Mouse (Mus musculus) liver, embryonic 14.5 days (tissue): ENCODE data around the gene Gm3468. TPM values are rescaled to one million over a fixed set of nuclear protein-coding genes. Genes with fewer than 3 reads are reported as not detected.
"Not testable (repeated sequence)": the region's sequence is repeated elsewhere in the genome, so short reads cannot be mapped to it uniquely, and the experiment has no call there.

ENCODE experiments used
- ATAC-seq: fragments of 200-750 bp; cut with Nextera tagmentation; 2 replicates; pipeline ENCODE4 v1.8.0; 2017; ENCODE audit warnings: moderate number of reproducible peaks, mild to moderate bottlenecking, moderate library complexity; ENCODE audit not compliant: insufficient read depth
- DNase-seq, 3 experiments: peaks; one replicate each; pipeline ENCODE4 v3.0.0-alpha.2; 2012 to 2013; ENCODE audit warnings: low read depth in 3 of 3, low spot score in 3 of 3
- H3K27ac ChIP-seq: fragments of 300-500 bp; sonication (generic); 2 replicates; pipeline ENCODE4 v1.5.1; 2014; ENCODE audit warnings: moderate library complexity, mild to moderate bottlenecking, control low read depth, inconsistent platforms
- H3K27me3 ChIP-seq: fragments of 300-500 bp; sonication (generic); 2 replicates; pipeline ENCODE4 v1.6.1; 2014; ENCODE audit warnings: mild to moderate bottlenecking, low read length, moderate library complexity; ENCODE audit not compliant: control insufficient read depth, insufficient read depth
- H3K36me3 ChIP-seq: fragments of 300-500 bp; sonication (generic); replicated peaks from 2 replicates; pipeline ENCODE4 v1.6.1; 2014; ENCODE audit warnings: low read depth; ENCODE audit not compliant: control insufficient read depth, insufficient read depth
- H3K4me1 ChIP-seq, 2 experiments: fragments of 200-500 bp in 1 of 2; fragments of 300-500 bp in 1 of 2; sonication (generic) in 1 of 2; replicated peaks; 2 replicates each; pipeline ENCODE4 v1.6.1; 2012 to 2014; ENCODE audit warnings: antibody characterized with exemption in 1 of 2, inconsistent platforms in 1 of 2, low read length in 1 of 2; ENCODE audit not compliant: control insufficient read depth in 2 of 2, insufficient read depth in 2 of 2
- H3K4me2 ChIP-seq: fragments of 300-500 bp; sonication (generic); 2 replicates; pipeline ENCODE4 v1.6.1; 2014; ENCODE audit warnings: low read depth, mild to moderate bottlenecking, control low read depth, moderate library complexity
- H3K4me3 ChIP-seq, 2 experiments: fragments of 200-500 bp in 1 of 2; fragments of 300-500 bp in 1 of 2; sonication (generic) in 1 of 2; 2 replicates each; pipeline ENCODE4 v1.5.1; 2012 to 2014; ENCODE audit warnings: low read depth in 2 of 2, low read length in 2 of 2, mild to moderate bottlenecking in 2 of 2, control low read depth in 1 of 2, inconsistent platforms in 1 of 2, moderate library complexity in 1 of 2; ENCODE audit not compliant: insufficient read depth in 1 of 2
- H3K9ac ChIP-seq: fragments of 300-500 bp; sonication (generic); replicated peaks from 2 replicates; pipeline ENCODE4 v1.6.1; 2014; ENCODE audit warnings: mild to moderate bottlenecking, control low read depth, moderate library complexity
- H3K9me3 ChIP-seq: fragments of 300-500 bp; sonication (generic); 2 replicates; pipeline ENCODE4 v1.6.1; 2016; ENCODE audit warnings: low read length, mixed read lengths; ENCODE audit not compliant: control insufficient read depth
- CTCF ChIP-seq: IDR thresholded peaks from 2 replicates; pipeline ENCODE4 v1.5.1; 2016; ENCODE audit warnings: antibody characterized with exemption, low read depth, control low read depth
- WGBS: fragments of 180-500 bp; shearing (Covaris S2); extraction: QIAGEN DNeasy Blood & Tissue Kit; methylation state at CpG from one replicate; pipeline ENCODE4 v1.1.7; 2014; ENCODE audit not compliant: insufficient replicate concordance; 5-methylcytosine and 5-hydroxymethylcytosine counted together
- polyA plus RNA-seq, 2 experiments: library from polyadenylated mRNA; depleted of rRNA in 1 of 2; stranded (reverse) in 1 of 2; unstranded in 1 of 2; fragments of >200 nt; fragmentation: Nextera tagmentation in 1 of 2; extraction: Ambion mirVana in 1 of 2; gene quantifications; 2 replicates each; pipeline versions ENCODE4 v1.2.1 to v1.2.3; 2012 to 2014

Gene Gm3468
- polyA plus RNA-seq (2012; rRNA removed) = 0.05 and 0.06 TPM in 2 replicates
- not detected in 2 replicates for polyA plus RNA-seq (2014; fragmentation: Nextera tagmentation; extraction: Ambion mirVana)

GRCm38 (mm10) chr14:6108272-6108925, at the start of gene Gm3468:
TSS of gene Gm3468 (minus strand) at chr14:6108665.
- H3K9me3 ChIP-seq, ATAC-seq, H3K27me3 ChIP-seq, H3K4me3 ChIP-seq, H3K9ac ChIP-seq, H3K27ac ChIP-seq, H3K4me1 ChIP-seq, H3K36me3 ChIP-seq, DNase-seq: not testable (repeated sequence)
- WGBS = 3% methylated on average over 35 of the region's 51 CpGs
- peak within 1 kb of the TSS; percentile 11; the same call in 1 of the 2 replicates for H3K4me2 ChIP-seq
- TF ChIP-seq CTCF = peak; percentile 49

GRCm38 (mm10) chr14:6125707-6126106, 17.2 kb upstream of the Gm3468 start, which contains the start of gene Gm3476:
TSS of gene Gm3476 (minus strand) at chr14:6125807.
- H3K9ac ChIP-seq, H3K9me3 ChIP-seq, ATAC-seq, H3K27ac ChIP-seq, H3K4me3 ChIP-seq, H3K27me3 ChIP-seq, H3K36me3 ChIP-seq, H3K4me2 ChIP-seq, DNase-seq, H3K4me1 ChIP-seq: not testable (repeated sequence)
- no CpG with 5 or more reads among the region's 1 CpGs for WGBS

GRCm38 (mm10) chr14:6107500-6107899, 965 bp downstream of the Gm3468 start:
- H3K9ac ChIP-seq, DNase-seq, H3K36me3 ChIP-seq, H3K4me3 ChIP-seq, ATAC-seq, H3K9me3 ChIP-seq, H3K27me3 ChIP-seq, H3K27ac ChIP-seq, H3K4me2 ChIP-seq, H3K4me1 ChIP-seq: not testable (repeated sequence)
- 12% methylated on average over 8 of the region's 9 CpGs for WGBS
- 0 out of 2 replicates have a peak, but pooled peaks have one; percentile 17 for TF ChIP-seq CTCF

GRCm38 (mm10) chr14:6093842-6094241, 14.6 kb downstream of the Gm3468 start, which contains the start of gene Gm8206:
TSS of gene Gm8206 (minus strand) at chr14:6093942.
- ATAC-seq, H3K9me3 ChIP-seq, H3K27ac ChIP-seq, H3K27me3 ChIP-seq, H3K9ac ChIP-seq, H3K36me3 ChIP-seq, H3K4me3 ChIP-seq, H3K4me1 ChIP-seq, H3K4me2 ChIP-seq, DNase-seq: not testable (repeated sequence)
- whole genome bisulfite sequencing = 35% methylated on average over 2 of the region's 3 CpGs

GRCm38 (mm10) chr14:6058167-6058566, 50.3 kb downstream of the Gm3468 start, which contains the start of gene Gm6337:
TSS of gene Gm6337 (minus strand) at chr14:6058267.
- not testable (repeated sequence) for H3K36me3 ChIP-seq, H3K27me3 ChIP-seq, H3K9ac ChIP-seq, H3K4me2 ChIP-seq, H3K9me3 ChIP-seq, ATAC-seq, DNase-seq, H3K4me3 ChIP-seq, H3K4me1 ChIP-seq, H3K27ac ChIP-seq
- 27% methylated on average over 2 of the region's 4 CpGs for WGBS

Other genes with a start within 250 kb of the Gm3468 start
- not detected in 2 replicates for gene Gm8237, start 228.3 kb downstream of the Gm3468 start, polyA plus RNA-seq (2012; rRNA removed)
- 0.06 TPM in 1 of 2 replicates, not detected in the other for gene Gm8237, start 228.3 kb downstream of the Gm3468 start, polyA plus RNA-seq (2014; fragmentation: Nextera tagmentation; extraction: Ambion mirVana)
- gene Gm3248, start 146.9 kb downstream of the Gm3468 start, polyA plus RNA-seq (2012; rRNA removed) = not detected in 2 replicates
- not detected in 2 replicates for gene Gm3248, start 146.9 kb downstream of the Gm3468 start, polyA plus RNA-seq (2014; fragmentation: Nextera tagmentation; extraction: Ambion mirVana)
- gene Gm3453, start 129.5 kb downstream of the Gm3468 start, polyA plus RNA-seq (2012; rRNA removed) = not detected in 2 replicates
- not detected in 2 replicates for gene Gm3453, start 129.5 kb downstream of the Gm3468 start, polyA plus RNA-seq (2014; fragmentation: Nextera tagmentation; extraction: Ambion mirVana)
- not detected in 2 replicates for gene Gm6337, start 50.4 kb downstream of the Gm3468 start, polyA plus RNA-seq (2012; rRNA removed)
- gene Gm6337, start 50.4 kb downstream of the Gm3468 start, polyA plus RNA-seq (2014; fragmentation: Nextera tagmentation; extraction: Ambion mirVana) = not detected in 2 replicates
- gene Gm8206, start 14.7 kb downstream of the Gm3468 start, polyA plus RNA-seq (2012; rRNA removed) = 0.06 TPM in 1 of 2 replicates, not detected in the other
- 0.15 TPM in 1 of 2 replicates, not detected in the other for gene Gm8206, start 14.7 kb downstream of the Gm3468 start, polyA plus RNA-seq (2014; fragmentation: Nextera tagmentation; extraction: Ambion mirVana)
- not detected in 2 replicates for gene Gm3476, start 17.1 kb upstream of the Gm3468 start, polyA plus RNA-seq (2012; rRNA removed)
- gene Gm3476, start 17.1 kb upstream of the Gm3468 start, polyA plus RNA-seq (2014; fragmentation: Nextera tagmentation; extraction: Ambion mirVana) = not detected in 2 replicates
- gene Gm21560, start 110.6 kb upstream of the Gm3468 start, polyA plus RNA-seq (2012; rRNA removed) = not detected in 2 replicates
- gene Gm21560, start 110.6 kb upstream of the Gm3468 start, polyA plus RNA-seq (2014; fragmentation: Nextera tagmentation; extraction: Ambion mirVana) = not detected in 2 replicates
- not detected in 2 replicates for gene Gm3411, start 178.6 kb upstream of the Gm3468 start, polyA plus RNA-seq (2012; rRNA removed)
- gene Gm3411, start 178.6 kb upstream of the Gm3468 start, polyA plus RNA-seq (2014; fragmentation: Nextera tagmentation; extraction: Ambion mirVana) = 0.09 TPM in 1 of 2 replicates, not detected in the other
- not detected in 2 replicates for gene Gm21103, start 196.2 kb upstream of the Gm3468 start, polyA plus RNA-seq (2012; rRNA removed)
- gene Gm21103, start 196.2 kb upstream of the Gm3468 start, polyA plus RNA-seq (2014; fragmentation: Nextera tagmentation; extraction: Ambion mirVana) = not detected in 2 replicates
- gene Gm3618, start 235.0 kb upstream of the Gm3468 start, polyA plus RNA-seq (2012; rRNA removed) = not detected in 2 replicates
- gene Gm3618, start 235.0 kb upstream of the Gm3468 start, polyA plus RNA-seq (2014; fragmentation: Nextera tagmentation; extraction: Ambion mirVana) = not detected in 2 replicates